Mouse (Mus musculus) v-Abl transformed pro-B cells (cell line): Measurements from ENCODE around the gene Cdk17.

Source experiments
- in situ Hi-C, 2 experiments: fragments of 400-800 bp; cut with MboI; formaldehyde crosslinking; loops; one replicate each; pipeline ENCODE4 v1.15.1; 2025; ENCODE audit not compliant: unreplicated experiment in 2 of 2

Gene Cdk17

GRCm38 (mm10) chr10:93160807-93161510, at the start of gene Cdk17:
Cdk17 (plus strand) TSS chr10:93160875.
- in situ Hi-C loops: loop anchor here (5.0 to 25.0 kb wide), 8 partner anchors 71 to 1974 kb away; partner anchors contain the start of genes Amdhd1 (in 1 of the 2), Ccdc38 (in 1 of the 2) and Tmpo (in 1 of the 2)

GRCm38 (mm10) chr10:93111412-93111811, 49.3 kb upstream of the Cdk17 start:
- in situ Hi-C loops: no loop called here

DNA sequence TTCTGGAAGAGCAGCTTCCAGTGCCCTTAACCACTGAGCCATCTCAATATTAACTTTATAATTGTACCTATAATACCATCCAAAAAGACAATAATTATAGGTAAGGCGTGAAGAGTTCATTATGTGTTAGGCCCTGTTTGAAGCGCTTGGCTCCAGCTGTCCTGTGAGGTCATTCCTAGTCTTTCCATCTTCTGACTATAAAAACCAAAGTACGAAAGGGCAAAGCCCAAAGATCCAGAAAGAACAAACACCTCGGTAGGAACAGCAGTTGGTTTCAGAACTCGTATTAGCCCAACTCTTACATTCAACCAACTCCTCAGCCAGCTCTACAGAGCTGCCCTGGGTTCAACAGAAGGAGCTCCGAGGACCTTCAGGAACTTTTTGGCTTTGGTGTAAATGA, 48.7 kb upstream of the Cdk17 start:
- in situ Hi-C loops: no loop called here

DNA sequence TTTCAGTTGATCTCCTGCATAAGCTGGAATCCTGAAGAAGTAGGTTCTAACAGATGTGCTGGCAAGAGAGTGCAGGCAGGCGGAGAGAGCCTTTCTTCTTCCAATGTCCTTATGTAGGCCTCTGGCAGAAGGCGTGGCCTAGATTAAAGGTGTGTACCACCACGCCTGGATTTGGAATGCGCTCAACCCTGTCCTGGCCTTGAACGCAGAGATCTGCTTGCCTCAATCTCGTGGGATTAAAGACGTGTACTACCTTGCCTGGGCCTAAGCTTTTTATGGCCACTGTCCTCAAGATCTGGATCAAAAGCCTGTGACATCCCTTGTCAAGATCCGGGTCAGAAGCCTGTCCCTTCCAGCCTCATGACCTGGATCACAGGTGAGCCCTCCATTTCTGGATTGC, 46.7 kb upstream of the Cdk17 start:
- in situ Hi-C loops: no loop called here

GRCm38 (mm10) chr10:93114782-93115181, 45.9 kb upstream of the Cdk17 start:
- in situ Hi-C loops: no loop called here

GRCm38 (mm10) chr10:93115743-93116142, 44.9 kb upstream of the Cdk17 start:
- in situ Hi-C loops: no loop called here

DNA sequence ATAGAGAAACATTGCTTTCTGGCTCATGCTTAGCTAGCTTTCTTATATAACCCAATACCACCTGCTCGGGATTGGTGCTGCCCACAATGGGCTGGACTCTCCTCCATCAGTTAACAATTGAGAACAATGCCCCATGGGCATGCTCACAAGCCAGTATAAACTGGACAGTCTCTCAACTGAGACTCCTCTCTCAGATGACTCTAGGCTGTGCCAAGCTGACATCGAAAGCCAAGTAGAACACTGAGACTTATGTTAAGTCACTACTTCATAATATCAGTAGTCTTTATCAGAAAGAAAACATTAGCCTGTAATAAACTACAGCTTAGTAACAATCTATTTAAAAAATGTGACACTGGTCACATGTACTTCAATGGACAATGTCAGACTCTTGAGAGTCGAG, 44.0 kb upstream of the Cdk17 start:
- in situ Hi-C loops: no loop called here

- in situ Hi-C loops: no loop called here
These were observed 40.9 kb upstream of the Cdk17 start for GRCm38 (mm10) chr10:93119809-93120208.

- in situ Hi-C loops: no loop called here
These were observed 39.3 kb upstream of the Cdk17 start for GRCm38 (mm10) chr10:93121262-93121860.

DNA sequence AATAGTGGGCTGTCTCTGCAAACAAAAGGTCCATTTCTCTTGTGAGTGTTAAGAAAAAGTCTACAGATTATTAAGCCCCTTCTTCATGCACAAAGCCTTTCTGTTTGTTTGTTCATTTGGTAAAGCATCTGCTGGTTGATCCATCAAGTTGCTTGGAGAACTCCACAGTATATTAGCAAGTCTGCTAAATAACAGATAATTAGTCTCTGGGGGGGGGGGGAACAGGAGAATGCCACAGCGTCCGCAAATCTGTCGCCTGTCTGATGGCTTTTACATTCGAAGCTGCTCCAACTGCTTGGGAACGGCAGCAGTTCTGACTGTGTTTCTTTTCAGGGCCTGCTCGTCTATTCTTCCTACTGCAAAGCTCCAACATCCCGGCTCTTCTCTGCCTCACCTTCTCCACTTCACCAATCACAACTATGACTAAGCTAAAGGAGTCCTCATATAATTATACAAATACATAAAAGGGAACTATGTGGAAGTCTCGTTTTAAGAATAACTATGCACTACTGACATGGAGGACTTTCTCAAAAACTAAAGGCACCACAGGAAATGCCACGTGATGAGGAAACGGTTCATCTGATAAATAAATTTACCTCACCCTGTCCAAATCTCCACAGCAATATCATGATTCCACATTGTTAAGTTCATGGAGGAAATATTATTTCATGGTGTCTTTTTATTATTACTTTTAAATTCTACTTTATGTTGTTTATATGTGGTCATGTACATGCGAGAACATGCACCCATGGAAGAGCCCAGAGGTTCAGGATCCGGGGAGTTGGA, 38.1 kb upstream of the Cdk17 start:
- in situ Hi-C loops: no loop called here

DNA sequence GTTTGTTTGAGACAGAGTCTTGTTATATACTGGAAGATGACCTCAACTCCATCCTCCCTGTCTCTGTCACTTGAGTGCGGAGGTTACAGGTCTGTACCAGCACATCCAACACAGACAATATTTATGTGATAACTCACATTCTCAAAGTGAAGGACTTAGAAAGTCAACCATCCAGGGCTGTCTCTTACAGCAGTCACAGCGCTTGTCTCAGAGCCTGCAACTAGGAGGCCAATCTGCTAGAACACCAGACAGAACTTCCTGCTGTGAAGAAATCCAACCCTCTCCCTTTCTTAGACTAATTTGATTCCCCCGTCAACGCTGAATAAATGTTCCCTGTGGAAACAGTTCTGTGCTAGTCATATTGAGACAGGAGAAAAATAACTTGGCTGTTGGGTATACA, 37.4 kb upstream of the Cdk17 start:
- in situ Hi-C loops: no loop called here

DNA sequence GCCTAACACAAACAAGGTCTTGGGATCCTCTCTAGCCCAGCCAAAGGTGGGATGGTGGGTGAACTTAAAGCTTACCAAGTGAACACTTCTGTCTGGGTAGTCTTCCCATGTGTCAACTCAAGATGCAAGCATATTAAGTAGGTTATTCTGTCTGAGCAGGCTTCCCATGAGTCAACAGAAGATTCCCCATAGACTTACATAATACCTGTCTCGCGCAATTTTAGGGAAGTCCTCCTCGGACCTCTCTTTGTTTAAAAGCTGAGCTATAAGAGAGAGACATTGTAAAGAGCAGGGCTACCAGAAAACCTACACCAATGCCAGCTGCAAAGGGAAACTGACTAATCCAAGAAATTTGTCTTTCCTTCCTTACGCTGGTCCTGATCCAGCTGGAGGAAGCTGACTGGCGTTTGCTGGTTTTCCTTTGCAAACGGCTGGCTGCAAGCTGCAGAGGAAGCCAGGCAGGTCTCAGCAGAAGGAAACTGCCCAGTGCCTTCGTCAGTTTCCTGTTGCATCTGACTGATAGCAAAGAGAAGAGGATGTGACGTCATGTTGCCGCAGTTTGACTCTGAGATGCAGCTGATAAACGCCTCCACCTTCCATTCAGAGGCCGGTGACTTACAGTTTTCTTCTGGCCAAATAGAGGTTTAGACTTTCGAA, 36.6 kb upstream of the Cdk17 start:
- in situ Hi-C loops: no loop called here

GRCm38 (mm10) chr10:93126025-93126424, 34.6 kb upstream of the Cdk17 start:
- in situ Hi-C loops: no loop called here

DNA sequence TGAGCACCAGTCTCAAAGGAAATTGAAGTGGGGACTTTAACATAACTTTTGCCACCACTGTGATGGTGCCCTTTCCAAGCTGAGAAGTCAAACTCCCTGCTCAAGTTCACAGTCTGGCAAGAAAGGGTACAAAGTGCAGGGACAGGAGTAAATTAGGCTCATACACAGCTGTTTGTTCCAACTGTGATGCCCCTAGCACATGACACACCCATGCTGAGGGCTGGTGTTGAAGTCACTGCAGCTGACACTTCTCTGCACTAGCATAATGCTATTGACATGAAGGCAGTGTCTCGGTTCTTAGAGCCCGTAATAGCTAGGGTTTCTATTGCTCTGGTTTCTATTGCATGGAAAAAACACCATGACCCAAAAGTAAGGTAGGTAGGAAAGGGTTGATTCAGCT, 32.1 kb upstream of the Cdk17 start:
- in situ Hi-C loops: no loop called here

DNA sequence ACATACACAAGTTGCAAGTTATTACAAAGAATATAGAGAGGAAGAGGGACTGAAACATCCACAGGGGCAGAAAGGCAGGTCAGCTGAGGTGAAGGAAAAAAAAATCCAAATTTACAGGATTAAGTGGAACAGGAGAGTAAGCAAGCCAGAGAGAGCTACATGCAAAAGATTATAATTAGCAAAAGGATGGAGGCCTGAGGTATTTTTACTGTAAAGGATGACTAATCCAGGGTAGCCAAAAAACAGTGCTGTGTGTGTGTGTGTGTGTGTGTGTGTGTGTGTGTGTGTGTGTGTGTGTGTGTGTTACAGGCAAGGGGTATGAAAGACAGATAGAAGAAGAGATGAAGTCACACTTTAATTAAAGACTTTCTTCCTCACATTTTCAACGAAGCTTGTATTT, 31.3 kb upstream of the Cdk17 start:
- in situ Hi-C loops: no loop called here

DNA sequence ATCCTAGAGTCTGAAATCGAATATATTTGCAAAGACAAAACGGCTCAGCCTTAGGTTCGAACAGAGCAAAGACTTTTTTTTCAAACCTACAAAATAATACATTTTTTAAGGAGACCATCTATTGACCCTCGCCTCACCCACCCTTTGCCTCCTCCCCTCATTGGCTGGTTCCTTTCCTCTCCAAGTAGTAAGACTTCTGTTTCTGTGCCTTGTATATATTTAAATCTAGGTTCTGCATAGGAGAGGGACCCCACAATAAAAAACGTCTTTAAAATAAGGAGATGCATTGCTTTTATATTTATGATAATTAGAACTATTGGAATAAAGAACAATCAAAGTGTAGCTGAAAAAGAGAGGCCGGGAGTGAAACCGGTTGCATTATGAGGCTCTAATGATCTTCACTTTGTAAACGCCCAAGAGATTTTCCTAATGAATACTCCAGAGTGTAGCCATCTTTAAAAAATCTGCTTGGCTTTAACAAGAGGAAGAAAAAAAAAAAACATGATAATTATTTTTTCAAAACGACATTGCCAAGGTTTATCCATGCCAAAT, 30.7 kb upstream of the Cdk17 start:
- in situ Hi-C loops: no loop called here

DNA sequence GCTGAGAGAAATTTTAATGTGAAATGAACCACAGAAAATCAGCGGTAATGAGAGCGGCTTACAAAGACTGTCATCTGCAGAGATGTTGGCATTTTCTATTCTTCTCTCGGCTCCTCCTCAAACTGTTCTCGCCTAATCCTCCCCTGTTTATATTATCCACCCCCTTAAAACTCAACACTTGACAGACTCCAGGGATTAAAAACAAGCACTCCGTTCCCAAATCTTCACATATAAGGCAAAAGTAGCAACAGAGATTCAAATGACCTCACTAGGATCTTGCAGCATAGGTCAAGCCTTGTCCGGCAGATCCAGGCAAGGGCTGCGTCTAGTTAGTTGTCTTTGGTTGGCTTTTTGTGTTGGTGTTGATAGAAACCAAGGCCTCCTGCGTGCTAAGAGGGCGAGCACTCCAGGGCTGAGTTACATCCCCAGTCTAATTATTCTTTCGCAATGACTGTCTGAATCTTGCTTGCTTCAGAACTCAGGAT, 30.2 kb upstream of the Cdk17 start:
- in situ Hi-C loops: no loop called here

DNA sequence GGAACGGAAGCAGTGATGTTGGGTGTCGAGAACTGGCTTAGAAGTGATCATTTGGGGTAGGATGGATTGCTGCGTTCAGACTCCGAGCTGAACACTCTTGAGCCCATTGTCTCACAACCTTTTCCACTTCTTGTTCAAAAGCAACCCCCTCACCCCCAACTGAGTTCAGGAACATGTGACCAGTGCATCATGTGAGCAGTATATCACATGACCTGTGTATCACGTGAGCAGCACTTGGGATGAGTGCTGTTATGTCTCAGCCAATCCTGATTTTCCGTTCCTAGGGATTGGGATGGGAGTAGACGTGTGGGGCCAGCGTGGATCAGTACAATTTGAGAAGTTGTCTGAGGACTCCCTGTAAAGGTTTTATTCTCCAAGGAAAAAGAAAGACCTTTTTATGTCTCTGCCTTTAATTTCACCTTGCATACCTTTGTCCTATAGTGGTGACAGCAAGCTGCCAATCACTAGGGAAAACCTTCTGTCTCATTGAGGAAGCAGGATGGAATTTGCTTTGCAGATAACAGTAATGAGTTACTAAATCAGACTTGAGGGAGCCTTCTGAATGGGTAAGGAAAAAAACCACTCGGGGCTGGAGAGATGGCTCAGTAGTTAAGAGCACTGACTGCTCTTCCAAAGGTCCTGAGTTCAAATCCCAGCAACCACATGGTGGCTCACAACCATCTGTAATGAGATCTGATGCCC, 28.7 kb upstream of the Cdk17 start:
- in situ Hi-C loops: no loop called here

DNA sequence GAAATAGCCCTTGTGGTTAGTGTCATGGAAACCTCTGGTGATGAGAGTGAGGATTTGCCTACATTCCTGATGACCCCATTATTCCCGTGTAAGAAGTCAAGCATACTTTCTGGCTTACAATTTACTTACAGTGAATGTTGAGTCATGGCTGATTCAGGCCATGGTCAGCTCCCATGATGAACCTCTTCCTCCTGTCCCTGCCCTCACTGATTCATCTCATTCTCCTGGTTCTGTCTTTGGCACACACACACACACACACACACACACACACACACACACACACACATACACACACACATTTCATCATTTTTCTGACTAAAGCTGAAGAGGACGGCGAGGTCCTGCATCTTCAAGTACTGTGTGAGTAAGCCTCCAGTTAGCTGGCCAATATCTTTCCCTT, 21.9 kb upstream of the Cdk17 start:
- in situ Hi-C loops: no loop called here

GRCm38 (mm10) chr10:93140778-93141177, 19.9 kb upstream of the Cdk17 start:
- in situ Hi-C loops: loop anchor here in 1 of 2 experiments (5.0 kb wide), 1 partner anchor 53 kb away; no protein-coding TSS in a partner anchor
